Mouse (Mus musculus) cortical plate, adult 2 months (tissue): Measurements from ENCODE around the gene Mical1.

Source experiments
- CTCF ChIP-seq: fragments of 200-500 bp; IDR thresholded peaks from 2 replicates; pipeline ENCODE4 v1.5.1; 2011; ENCODE audit warnings: mild to moderate bottlenecking, control low read depth, low read length; ENCODE audit not compliant: insufficient read depth; ENCODE audit errors: extremely low read depth
- POLR2A ChIP-seq: fragments of 200-500 bp; IDR thresholded peaks from 2 replicates; pipeline ENCODE4 v1.6.1; 2011; ENCODE audit warnings: mild to moderate bottlenecking, low read length, control low read depth; ENCODE audit not compliant: insufficient read depth; ENCODE audit errors: extremely low read depth

- TF ChIP-seq CTCF (no peak), POLR2A (no peak)
Observed at GRCm38 (mm10) chr10:41473782-41474468, 2.2 kb upstream of the Mical1 start.
